Mouse (Mus musculus) liver, adult 2 months (tissue): ENCODE measurements around the gene D17H6S53E. TPM values are rescaled to one million over a fixed set of nuclear protein-coding genes. Genes with fewer than 3 reads are reported as not detected.

Experiments
- DNase-seq: peaks from one replicate; pipeline ENCODE4 v3.0.0-alpha.2; 2011; ENCODE audit warnings: low read depth, low spot score; ENCODE audit errors: extremely low read depth
- H3K27ac ChIP-seq: fragments of 200-500 bp; replicated peaks from 2 replicates; pipeline ENCODE4 v1.5.1; 2012; ENCODE audit warnings: low read depth, mild to moderate bottlenecking, control low read depth, inconsistent platforms, low read length; ENCODE audit not compliant: insufficient read depth
- H3K27me3 ChIP-seq: fragments of 200-500 bp; 2 replicates; pipeline ENCODE4 v1.6.1; 2012; ENCODE audit warnings: mild to moderate bottlenecking, moderate library complexity, low read length, inconsistent platforms; ENCODE audit not compliant: control insufficient read depth, insufficient read depth
- H3K36me3 ChIP-seq: fragments of 200-500 bp; 2 replicates; pipeline ENCODE4 v1.6.1; 2012; ENCODE audit warnings: low read length, inconsistent platforms; ENCODE audit not compliant: control insufficient read depth, insufficient read depth
- H3K4me1 ChIP-seq: fragments of 200-500 bp; 2 replicates; pipeline ENCODE4 v1.6.1; 2011; ENCODE audit warnings: low read length; ENCODE audit not compliant: control insufficient read depth, insufficient read depth
- H3K4me3 ChIP-seq: fragments of 200-500 bp; 2 replicates; pipeline ENCODE4 v1.5.1; 2011; ENCODE audit warnings: low read depth, mild to moderate bottlenecking, control low read depth, low read length, moderate library complexity; ENCODE audit not compliant: insufficient read depth
- H3K79me2 ChIP-seq: fragments of 200-500 bp; 2 replicates; pipeline ENCODE4 v1.6.1; 2012; ENCODE audit warnings: inconsistent platforms, mild to moderate bottlenecking, low read length, moderate library complexity; ENCODE audit not compliant: control insufficient read depth, insufficient read depth
- H3K9ac ChIP-seq: fragments of 200-500 bp; 2 replicates; pipeline ENCODE4 v1.6.1; 2012; ENCODE audit warnings: low read depth, mild to moderate bottlenecking, control low read depth, inconsistent platforms, low read length
- CTCF ChIP-seq: fragments of 200-500 bp; IDR thresholded peaks from 2 replicates; pipeline ENCODE4 v1.5.1; 2011; ENCODE audit warnings: low read depth, low read length, control low read depth
- POLR2A ChIP-seq: fragments of 200-500 bp; IDR thresholded peaks from 2 replicates; pipeline ENCODE4 v1.6.1; 2011; ENCODE audit warnings: low read length, control low read depth; ENCODE audit not compliant: insufficient read depth; ENCODE audit errors: extremely low read depth
- WGBS: fragments of 180-500 bp; shearing (Covaris S2); methylation state at CpG from one replicate; pipeline ENCODE4 v1.1.7; 2018; 5-methylcytosine and 5-hydroxymethylcytosine counted together
- polyA plus RNA-seq: library from polyadenylated mRNA; depleted of rRNA; stranded (reverse); fragments of >200 nt; gene quantifications from 2 replicates; pipeline ENCODE4 v1.2.3, GENCODE M21; 2012
- total RNA-seq: library from RNA; depleted of rRNA; stranded (reverse); fragments of >200 nt; gene quantifications from 2 replicates; pipeline ENCODE4 v1.2.3, GENCODE M21; 2014

The D17H6S53E gene
- total and polyA plus RNA-seq, 2 experiments = 9.8 to 18.3 TPM

DNA sequence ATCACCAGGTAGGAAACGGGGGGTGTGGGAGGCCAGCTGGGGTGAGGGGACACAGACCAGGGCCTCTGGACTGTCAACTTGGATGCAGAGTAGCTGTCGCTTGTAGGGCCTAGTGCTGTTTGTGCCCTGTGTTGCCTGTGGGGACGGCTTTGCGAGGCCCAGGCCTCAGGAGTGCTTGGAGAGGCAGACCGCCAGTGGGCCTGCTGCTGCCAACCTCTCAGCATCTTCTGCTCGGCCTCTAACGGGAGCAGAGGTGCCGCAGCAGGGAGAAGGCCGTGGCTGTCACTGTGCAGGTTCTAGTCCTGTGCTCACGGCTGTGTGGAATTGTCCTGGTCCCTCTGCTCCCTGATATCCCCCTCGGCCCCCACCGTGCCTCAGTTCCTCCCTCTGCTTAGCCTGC lies 29.6 kb upstream of the D17H6S53E start:
- no peak for DNase-seq
- no peaks in the 10 kb centered on the region for H3K4me1 ChIP-seq
- TF ChIP-seq CTCF = no peak
- TF ChIP-seq POLR2A = no peak
- H3K27me3 ChIP-seq = no peaks in the 10 kb centered on the region
- peaks cover 6% of the 10 kb centered on the region for H3K36me3 ChIP-seq
- H3K4me3 ChIP-seq = no peak overlapping the region
- H3K9ac ChIP-seq = no peak overlapping the region
- H3K27ac ChIP-seq = no peak overlapping the region
- peaks cover 4% of the 10 kb centered on the region; the same call in 1 of the 2 replicates for H3K79me2 ChIP-seq
- 96% methylated on average over 12 of the region's 12 CpGs for WGBS

DNA sequence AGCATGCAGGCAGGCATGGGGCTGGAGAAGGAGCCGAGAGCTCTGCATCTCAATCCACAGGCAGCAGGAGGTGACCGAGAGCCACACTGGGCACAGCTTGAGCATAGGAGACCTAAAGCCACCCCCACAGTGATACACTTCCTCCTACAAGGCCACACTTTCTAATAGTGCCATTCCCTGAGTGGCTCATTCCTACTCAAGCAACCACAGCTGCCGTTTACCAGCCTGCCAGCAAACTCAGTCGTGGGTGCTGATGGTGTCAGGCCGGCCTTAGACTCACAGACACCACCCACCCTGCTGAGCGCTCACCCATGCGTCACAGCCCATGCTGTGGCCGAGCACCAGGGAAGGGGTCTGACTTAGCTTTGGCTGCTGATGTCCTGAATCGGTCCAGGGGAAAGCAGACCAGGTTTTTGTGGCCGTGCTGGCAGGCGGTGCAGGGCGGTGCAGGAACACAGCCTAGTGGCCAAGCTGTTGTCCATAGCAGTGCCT lies 29.0 kb upstream of the D17H6S53E start:
- no peak for TF ChIP-seq POLR2A
- TF ChIP-seq CTCF = no peak
- Histone ChIP-seq H3K4me1 (no peaks in the 10 kb centered on the region), H3K9ac (no peak overlapping the region), H3K27me3 (no peaks in the 10 kb centered on the region), H3K27ac (no peak overlapping the region), H3K4me3 (no peak overlapping the region), H3K79me2 (no peaks in the 10 kb centered on the region), H3K36me3 (peaks cover 5% of the 10 kb centered on the region)
- no peak for DNase-seq
- WGBS = 94% methylated on average over 12 of the region's 12 CpGs

DNA sequence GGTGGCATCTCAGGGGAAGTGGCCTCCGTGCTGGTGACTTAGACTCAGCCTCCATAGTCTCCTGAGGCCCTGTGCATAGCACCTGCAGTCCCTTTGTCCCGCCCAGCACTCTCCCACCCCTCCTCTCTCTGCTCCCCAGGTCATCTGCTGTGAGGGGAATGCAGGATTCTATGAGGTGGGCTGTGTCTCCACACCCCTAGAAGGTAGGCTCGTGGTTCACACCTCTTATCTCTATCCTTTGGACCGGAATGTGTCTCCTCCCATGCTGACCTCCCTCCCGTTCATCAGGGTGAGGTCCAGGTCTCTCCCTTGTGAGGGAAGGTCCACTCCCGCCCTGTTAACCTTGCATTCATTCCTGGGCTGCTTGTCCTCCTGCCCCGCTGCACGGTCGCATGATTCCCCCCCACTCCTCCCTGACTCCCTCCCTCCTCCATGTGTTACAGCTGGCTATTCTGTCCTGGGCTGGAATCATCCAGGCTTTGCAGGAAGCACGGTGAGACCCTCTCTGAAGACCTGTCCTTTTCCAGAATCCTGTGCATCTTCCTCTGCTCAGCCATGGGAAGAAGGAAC lies 25.9 kb upstream of the D17H6S53E start:
- no peak for DNase-seq
- Histone ChIP-seq H3K4me3 (no peak overlapping the region), H3K4me1 (peaks cover 7% of the 10 kb centered on the region; the same call in 1 of the 2 replicates), H3K36me3 (peaks cover 9% of the 10 kb centered on the region), H3K9ac (no peak overlapping the region), H3K79me2 (no peaks in the 10 kb centered on the region), H3K27ac (no peak overlapping the region), H3K27me3 (no peaks in the 10 kb centered on the region)
- no peak for TF ChIP-seq CTCF
- no peak for TF ChIP-seq POLR2A
- WGBS = 83% methylated on average over 10 of the region's 10 CpGs

DNA sequence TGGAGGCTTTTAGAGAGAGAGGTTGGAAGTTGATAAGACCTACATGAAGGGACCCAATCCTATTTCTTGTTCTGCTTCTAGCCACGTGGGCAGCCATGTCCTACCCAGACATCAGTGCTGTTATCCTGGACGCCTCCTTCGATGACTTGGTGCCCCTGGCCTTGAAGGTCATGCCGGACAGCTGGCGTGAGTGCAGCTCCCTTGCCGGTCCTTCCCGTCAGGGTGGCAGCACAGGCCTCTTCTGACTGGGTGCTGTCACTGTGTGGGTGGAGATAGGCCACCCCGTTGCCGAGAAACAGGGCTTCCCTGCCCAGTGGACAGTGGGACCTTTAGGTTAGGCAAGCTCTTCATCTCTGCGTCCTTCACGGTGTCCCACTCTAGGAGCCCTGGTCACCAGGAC lies 25.0 kb upstream of the D17H6S53E start:
- H3K27me3 ChIP-seq = no peaks in the 10 kb centered on the region
- no peaks in the 10 kb centered on the region for H3K79me2 ChIP-seq
- no peak overlapping the region for H3K27ac ChIP-seq
- DNase-seq = no peak
- peaks cover 9% of the 10 kb centered on the region for H3K36me3 ChIP-seq
- H3K4me3 ChIP-seq = no peak overlapping the region
- peaks cover 7% of the 10 kb centered on the region; the same call in 1 of the 2 replicates for H3K4me1 ChIP-seq
- H3K9ac ChIP-seq = no peak overlapping the region
- no peak for TF ChIP-seq POLR2A
- 86% methylated on average over 11 of the region's 11 CpGs for WGBS

DNA sequence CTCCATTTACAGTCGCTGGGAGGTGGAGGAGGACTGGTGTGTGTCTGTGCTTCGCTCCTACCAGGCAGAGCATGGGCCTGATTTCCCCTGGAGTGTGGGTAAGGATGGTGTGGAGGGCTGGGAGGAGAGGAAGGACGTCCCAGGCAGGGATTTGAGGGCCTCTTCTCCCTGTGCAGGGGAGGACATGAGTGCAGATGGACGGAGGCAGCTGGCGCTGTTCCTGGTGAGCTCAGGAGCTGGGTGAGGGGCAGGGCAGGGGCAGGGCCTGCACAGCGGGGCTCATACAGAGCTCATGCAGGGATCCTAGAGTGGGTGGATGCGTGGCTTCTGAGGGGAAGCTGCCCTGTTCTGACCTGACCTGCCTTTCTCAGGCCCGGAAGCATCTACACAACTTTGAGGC lies 23.9 kb upstream of the D17H6S53E start:
- no peak overlapping the region for H3K9ac ChIP-seq
- 86% methylated on average over 8 of the region's 8 CpGs for WGBS
- H3K4me3 ChIP-seq = no peak overlapping the region
- H3K27ac ChIP-seq = no peak overlapping the region
- no peaks in the 10 kb centered on the region for H3K79me2 ChIP-seq
- peaks cover 9% of the 10 kb centered on the region for H3K36me3 ChIP-seq
- no peaks in the 10 kb centered on the region for H3K27me3 ChIP-seq
- peaks cover 7% of the 10 kb centered on the region; the same call in 1 of the 2 replicates for H3K4me1 ChIP-seq
- no peak for DNase-seq
- TF ChIP-seq CTCF (no peak), POLR2A (no peak)

DNA sequence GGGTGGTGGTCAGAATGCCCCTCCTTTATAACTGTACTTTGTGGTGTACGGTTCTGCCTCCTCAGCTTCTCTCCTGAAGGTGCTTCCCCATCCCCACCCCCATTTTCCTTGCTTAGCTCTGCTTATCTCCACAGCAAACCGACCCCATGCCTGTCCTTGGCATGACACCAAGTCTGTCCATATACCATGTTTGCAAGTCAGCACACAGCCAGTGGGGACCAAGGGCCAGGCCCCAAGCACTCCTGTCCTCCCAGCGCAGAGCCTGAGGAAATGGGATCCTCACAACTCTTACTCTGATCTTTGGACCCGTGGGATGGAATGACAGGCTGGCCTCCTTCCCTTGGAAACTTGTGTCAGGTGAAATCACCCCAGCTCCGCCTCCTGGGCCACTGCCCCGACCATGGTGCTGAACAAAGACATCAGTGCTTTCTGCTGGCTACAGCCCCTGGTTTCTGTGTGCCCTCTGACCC lies 22.9 kb upstream of the D17H6S53E start:
- Histone ChIP-seq H3K4me1 (peaks cover 7% of the 10 kb centered on the region; the same call in 1 of the 2 replicates), H3K27ac (no peak overlapping the region), H3K36me3 (peaks cover 8% of the 10 kb centered on the region), H3K4me3 (no peak overlapping the region), H3K27me3 (no peaks in the 10 kb centered on the region), H3K79me2 (no peaks in the 10 kb centered on the region), H3K9ac (no peak overlapping the region)
- 17% methylated on average over 6 of the region's 6 CpGs for WGBS
- peak; percentile 72 for DNase-seq
- TF ChIP-seq CTCF (no peak), POLR2A (no peak)
